Mouse (Mus musculus) frontal cortex, postnatal 14 days (tissue): Measurements from ENCODE around the gene Rasgrp4.
"Not testable (repeated sequence)": the region's sequence is repeated elsewhere in the genome, so short reads cannot be mapped to it uniquely, and the experiment has no call there.

Experiments used
- DNase-seq, 2 experiments: peaks; one replicate each; pipeline ENCODE4 v3.0.0; 2022; ENCODE audit warnings: low spot score in 2 of 2

Gene Rasgrp4

DNA sequence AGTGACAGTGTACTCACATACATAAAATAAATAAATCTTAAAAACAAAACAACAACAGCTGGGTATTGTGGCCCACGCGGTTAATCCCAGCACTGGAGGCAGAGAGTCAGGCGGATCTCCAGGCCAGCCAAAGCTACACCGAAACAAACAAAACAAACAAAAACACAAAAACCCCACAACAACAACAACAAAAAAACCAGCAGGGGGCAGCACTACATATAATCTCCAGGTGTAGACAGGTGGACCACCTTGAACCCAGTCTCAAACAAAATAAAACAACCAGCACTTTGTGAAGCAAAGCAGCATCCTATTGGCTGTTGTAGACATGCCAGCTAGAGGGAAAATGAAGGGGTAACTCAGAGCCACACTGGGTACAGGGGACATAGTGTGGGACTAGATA lies 43.5 kb downstream of the Rasgrp4 start:
- DNase-seq, result no peak

DNA sequence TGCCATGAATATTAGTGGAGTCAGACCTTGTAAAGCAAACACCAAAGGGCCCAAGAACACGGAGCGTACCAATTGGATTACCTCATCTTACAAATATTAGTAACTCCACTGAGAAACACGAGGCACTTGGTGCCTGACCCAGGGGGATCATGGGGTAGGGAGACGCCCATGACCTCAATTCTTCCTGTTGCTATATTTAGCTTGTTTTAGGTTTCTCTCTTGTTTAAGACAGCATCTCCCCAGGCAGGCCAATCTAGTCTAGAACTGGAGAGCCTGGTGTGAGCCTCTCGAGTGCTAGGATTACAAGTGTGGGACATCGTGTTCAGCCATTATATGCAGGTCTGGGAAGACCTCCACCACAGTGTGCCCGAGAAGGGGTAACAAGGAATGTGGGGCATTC lies 44.7 kb downstream of the Rasgrp4 start:
- DNase-seq, result no peak

DNA sequence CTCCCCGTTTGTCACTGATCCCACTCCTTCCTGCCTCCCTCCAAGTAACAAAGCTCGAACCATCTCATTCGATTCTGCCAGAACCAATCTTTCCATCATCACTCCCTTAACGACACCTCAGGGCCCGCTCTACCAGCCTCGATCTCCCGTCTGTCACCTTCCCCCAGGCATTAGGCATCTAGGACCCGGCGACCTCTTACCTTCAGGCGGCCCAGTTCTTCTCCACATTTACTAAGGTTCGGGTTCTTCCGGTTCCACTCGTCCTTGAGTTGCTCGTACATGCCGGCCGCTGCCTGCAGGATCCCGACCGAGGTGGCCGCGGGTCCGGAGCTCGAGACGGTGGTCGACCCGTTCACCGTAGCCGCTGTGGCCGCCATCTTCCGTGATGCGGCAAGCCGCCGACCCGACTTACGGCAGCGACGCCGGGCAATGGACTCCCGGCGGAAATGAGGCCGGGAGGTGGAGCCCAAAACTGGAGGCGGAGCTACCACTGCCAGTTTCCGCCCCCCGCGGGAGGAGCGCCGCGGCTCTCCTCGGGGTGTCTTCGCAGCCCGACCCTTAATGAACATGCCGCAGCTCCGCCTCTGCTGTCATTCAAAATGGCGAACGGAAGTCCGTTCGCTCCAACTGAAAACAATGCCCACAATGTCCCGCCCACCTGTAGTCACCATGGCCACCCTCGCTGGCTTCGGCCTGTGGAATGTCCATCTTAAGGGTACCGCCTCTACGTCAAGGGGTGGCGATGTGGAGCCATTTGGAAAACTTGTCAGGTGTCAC lies 45.6 kb downstream of the Rasgrp4 start, which contains the start of gene Psmd8:
Gene Psmd8, minus strand, starts transcription at position 625 of the 777 bp plus-strand sequence.
- peak; percentile 93 to 94 for DNase-seq

DNA sequence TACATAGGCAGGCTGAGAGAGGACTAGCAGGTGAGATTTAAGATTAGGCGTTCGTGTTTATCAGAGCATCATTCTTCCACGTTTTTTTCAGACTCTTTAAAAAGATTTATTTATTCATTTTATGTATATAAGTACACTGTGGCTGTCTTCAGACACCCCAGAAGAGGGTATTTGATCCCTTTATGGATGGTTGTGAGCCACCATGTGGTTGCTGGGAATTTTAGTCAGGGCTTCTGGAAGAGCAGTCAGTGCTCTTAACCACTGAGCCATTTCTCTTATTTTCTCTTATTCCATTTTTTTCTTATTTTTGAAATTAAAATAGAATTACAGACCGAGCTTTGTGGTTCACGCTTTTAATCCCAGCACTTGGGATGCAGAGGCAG lies 46.2 kb downstream of the Rasgrp4 start:
- no peak for DNase-seq

DNA sequence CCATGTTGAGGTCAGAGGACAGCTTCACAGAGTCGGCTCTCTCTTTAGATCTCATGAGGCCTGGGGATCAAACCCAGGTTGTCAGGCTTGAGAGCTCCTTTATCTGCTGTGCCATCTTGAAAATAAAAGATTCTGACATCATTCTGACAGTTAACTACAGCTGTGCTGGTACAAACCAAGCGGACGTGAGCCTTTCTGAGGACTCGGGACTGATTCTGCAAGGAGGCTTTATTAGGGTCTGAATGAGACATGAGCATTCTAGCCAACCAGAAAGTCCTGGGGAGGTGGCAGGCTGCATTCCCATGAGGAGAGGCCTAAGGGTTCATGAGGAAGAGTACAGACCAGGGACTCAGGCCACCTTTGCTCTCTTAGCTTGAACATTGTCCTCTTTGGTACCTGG lies 46.7 kb downstream of the Rasgrp4 start:
- DNase-seq, result not testable (repeated sequence)

DNA sequence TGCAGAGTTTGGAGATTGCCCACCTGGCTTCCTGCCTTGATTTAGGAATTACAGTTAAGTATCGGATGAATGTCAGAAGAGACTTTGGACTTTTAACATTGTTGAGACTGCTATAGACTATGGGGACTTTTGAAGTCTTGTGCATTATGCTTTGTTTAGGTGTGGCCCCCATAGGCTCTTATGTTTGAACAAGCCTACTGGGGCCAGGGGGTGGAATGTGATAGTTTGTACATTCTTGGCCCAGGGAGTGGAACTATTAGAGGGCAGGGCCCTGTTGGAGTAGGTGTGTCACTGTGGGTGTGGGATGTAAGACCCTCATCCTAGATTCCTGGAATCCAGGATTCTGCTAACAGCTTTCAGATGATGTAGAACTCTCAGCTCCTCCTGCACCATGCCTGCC lies 59.6 kb downstream of the Rasgrp4 start:
- not testable (repeated sequence) for DNase-seq

DNA sequence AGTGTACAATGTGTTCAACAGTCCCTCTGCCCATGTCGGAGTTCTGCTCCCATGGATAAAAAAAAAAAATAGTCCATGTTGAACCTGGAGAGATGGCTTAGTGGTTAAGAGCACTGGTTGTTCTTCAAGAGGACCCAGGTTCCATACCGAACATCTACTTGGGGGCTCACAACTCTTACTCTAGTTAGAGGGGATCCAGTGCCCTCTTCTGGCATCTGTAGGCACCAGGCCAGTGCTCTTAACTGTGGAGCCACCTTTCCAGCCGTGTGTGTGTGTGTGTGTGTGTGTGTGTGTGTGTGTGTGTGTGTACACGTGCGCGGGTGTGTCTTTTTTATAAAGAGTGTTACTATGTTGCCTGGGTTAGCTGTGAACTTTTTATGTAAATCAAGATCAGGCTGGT lies 67.9 kb downstream of the Rasgrp4 start:
- no peak for DNase-seq
